Mouse (Mus musculus) forebrain, embryonic 16.5 days (tissue): Measurements from ENCODE around the gene Adgrg3. TPM values are rescaled to one million over a fixed set of nuclear protein-coding genes. Genes with fewer than 3 reads are reported as not detected.

ENCODE experiments used
- ATAC-seq: fragments of 200-750 bp; cut with Nextera tagmentation; 2 replicates; pipeline ENCODE4 v1.8.0; 2017; ENCODE audit warnings: mild to moderate bottlenecking, moderate library complexity
- H3K27ac ChIP-seq: fragments of 300-500 bp; sonication (generic); 2 replicates; pipeline ENCODE4 v1.5.1; 2014; ENCODE audit warnings: low read length, control low read depth
- H3K27me3 ChIP-seq: fragments of 300-500 bp; sonication (generic); replicated peaks from 2 replicates; pipeline ENCODE4 v1.6.1; 2014; ENCODE audit warnings: low read length; ENCODE audit not compliant: control insufficient read depth, insufficient read depth
- H3K36me3 ChIP-seq: fragments of 300-500 bp; sonication (generic); 2 replicates; pipeline ENCODE4 v1.6.1; 2014; ENCODE audit not compliant: control insufficient read depth, insufficient read depth
- H3K4me1 ChIP-seq: fragments of 300-500 bp; sonication (generic); replicated peaks from 2 replicates; pipeline ENCODE4 v1.6.1; 2014; ENCODE audit warnings: low read length; ENCODE audit not compliant: control insufficient read depth, insufficient read depth
- H3K4me2 ChIP-seq: fragments of 300-500 bp; sonication (generic); 2 replicates; pipeline ENCODE4 v1.6.1; 2014; ENCODE audit warnings: mild to moderate bottlenecking, low read length, control low read depth
- H3K4me3 ChIP-seq: fragments of 300-500 bp; sonication (generic); replicated peaks from 2 replicates; pipeline ENCODE4 v1.5.1; 2014; ENCODE audit warnings: mild to moderate bottlenecking, low read length, control low read depth
- H3K9ac ChIP-seq: fragments of 300-500 bp; sonication (generic); replicated peaks from 2 replicates; pipeline ENCODE4 v1.6.1; 2014; ENCODE audit warnings: low read depth, low read length, control low read depth
- H3K9me3 ChIP-seq: fragments of 300-500 bp; sonication (generic); 2 replicates; pipeline ENCODE4 v1.6.1; 2016; ENCODE audit warnings: low read length; ENCODE audit not compliant: control insufficient read depth
- WGBS: fragments of 180-500 bp; shearing (Covaris S2); extraction: QIAGEN DNeasy Blood & Tissue Kit; methylation state at CpG from one replicate; pipeline ENCODE4 v1.1.7; 2014; 5-methylcytosine and 5-hydroxymethylcytosine counted together
- polyA plus RNA-seq: library from polyadenylated mRNA; unstranded; fragments of >200 nt; fragmentation: Nextera tagmentation; extraction: Ambion mirVana; gene quantifications from 2 replicates; pipeline ENCODE4 v1.2.1, GENCODE M21; 2015

The Adgrg3 gene
- polyA plus RNA-seq, 1 experiment from 2014 or later, result 1.1 TPM

- ATAC-seq, result no peak
- no peaks in the 10 kb centered on the region for H3K36me3 ChIP-seq
- H3K9ac ChIP-seq, result no peak overlapping the region
- 83% methylated on average over 5 of the region's 5 CpGs for WGBS
- H3K4me2 ChIP-seq, result no peak overlapping the region
- H3K27ac ChIP-seq, result no peak overlapping the region
- H3K9me3 ChIP-seq, result no peaks in the 10 kb centered on the region
- no peaks in the 10 kb centered on the region for H3K4me1 ChIP-seq
- H3K27me3 ChIP-seq, result no peaks in the 10 kb centered on the region
- H3K4me3 ChIP-seq, result no peak overlapping the region
These were observed 38.9 kb downstream of the Adgrg3 start for GRCm38 (mm10) chr8:95056414-95056813.

- WGBS, result 84% methylated on average over 6 of the region's 6 CpGs
- H3K36me3 ChIP-seq, result no peaks in the 10 kb centered on the region
- no peak overlapping the region for H3K27ac ChIP-seq
- no peak overlapping the region for H3K4me3 ChIP-seq
- no peaks in the 10 kb centered on the region for H3K4me1 ChIP-seq
- no peaks in the 10 kb centered on the region for H3K9me3 ChIP-seq
- H3K9ac ChIP-seq, result no peak overlapping the region
- H3K27me3 ChIP-seq, result no peaks in the 10 kb centered on the region
- H3K4me2 ChIP-seq, result no peak overlapping the region
- ATAC-seq, result no peak
These were observed 41.2 kb downstream of the Adgrg3 start for GRCm38 (mm10) chr8:95058661-95059060.

- no peaks in the 10 kb centered on the region for H3K4me1 ChIP-seq
- H3K9me3 ChIP-seq, result no peaks in the 10 kb centered on the region
- no peak for ATAC-seq
- H3K9ac ChIP-seq, result no peak overlapping the region
- H3K27ac ChIP-seq, result no peak overlapping the region
- 73% methylated on average over 6 of the region's 6 CpGs for WGBS
- no peaks in the 10 kb centered on the region for H3K36me3 ChIP-seq
- no peak overlapping the region for H3K4me3 ChIP-seq
- H3K27me3 ChIP-seq, result no peaks in the 10 kb centered on the region
- H3K4me2 ChIP-seq, result no peak overlapping the region
These were observed 42.5 kb downstream of the Adgrg3 start for GRCm38 (mm10) chr8:95059812-95060533.

- no peaks in the 10 kb centered on the region for H3K9me3 ChIP-seq
- H3K9ac ChIP-seq, result no peak overlapping the region
- WGBS, result 67% methylated on average over 2 of the region's 2 CpGs
- no peaks in the 10 kb centered on the region for H3K27me3 ChIP-seq
- no peak overlapping the region for H3K4me3 ChIP-seq
- H3K27ac ChIP-seq, result no peak overlapping the region
- no peak for ATAC-seq
- no peak overlapping the region for H3K4me2 ChIP-seq
- no peaks in the 10 kb centered on the region for H3K36me3 ChIP-seq
- H3K4me1 ChIP-seq, result no peaks in the 10 kb centered on the region
These were observed 47.0 kb downstream of the Adgrg3 start for GRCm38 (mm10) chr8:95064531-95064930.

GRCm38 (mm10) chr8:95067582-95067981 is 50.1 kb downstream of the Adgrg3 start:
- Histone ChIP-seq H3K4me2 (no peak overlapping the region), H3K27ac (no peak overlapping the region), H3K27me3 (no peaks in the 10 kb centered on the region), H3K9ac (no peak overlapping the region), H3K36me3 (no peaks in the 10 kb centered on the region), H3K4me3 (no peak overlapping the region), H3K4me1 (no peaks in the 10 kb centered on the region), H3K9me3 (no peaks in the 10 kb centered on the region)
- WGBS, result 40% methylated on average over 3 of the region's 3 CpGs
- ATAC-seq, result no peak

- Histone ChIP-seq H3K4me3 (no peak overlapping the region), H3K4me1 (no peaks in the 10 kb centered on the region; the same call in 1 of the 2 replicates), H3K9ac (no peak overlapping the region), H3K27me3 (0 out of 2 replicates have a peak, but pooled peaks cover 3% of the 10 kb centered on the region), H3K27ac (no peak overlapping the region), H3K4me2 (no peak overlapping the region), H3K36me3 (no peaks in the 10 kb centered on the region), H3K9me3 (no peaks in the 10 kb centered on the region)
- no peak for ATAC-seq
- 74% methylated on average over 3 of the region's 3 CpGs for WGBS
These were observed 58.0 kb downstream of the Adgrg3 start for GRCm38 (mm10) chr8:95075504-95075903.

GRCm38 (mm10) chr8:95076151-95076550 is 58.7 kb downstream of the Adgrg3 start:
- Histone ChIP-seq H3K9me3 (no peaks in the 10 kb centered on the region), H3K4me3 (no peak overlapping the region), H3K27me3 (0 out of 2 replicates have a peak, but pooled peaks cover 3% of the 10 kb centered on the region), H3K27ac (no peak overlapping the region), H3K4me1 (no peaks in the 10 kb centered on the region; the same call in 1 of the 2 replicates), H3K4me2 (no peak overlapping the region), H3K9ac (no peak overlapping the region), H3K36me3 (no peaks in the 10 kb centered on the region)
- ATAC-seq, result no peak
- 84% methylated on average over 17 of the region's 17 CpGs for WGBS

GRCm38 (mm10) chr8:95078055-95078454 is 60.6 kb downstream of the Adgrg3 start:
- H3K27ac ChIP-seq, result no peak overlapping the region
- H3K27me3 ChIP-seq, result 0 out of 2 replicates have a peak, but pooled peaks cover 3% of the 10 kb centered on the region
- peaks cover 13% of the 10 kb centered on the region for H3K4me1 ChIP-seq
- no peaks in the 10 kb centered on the region for H3K9me3 ChIP-seq
- ATAC-seq, result no peak
- H3K9ac ChIP-seq, result no peak overlapping the region
- H3K4me2 ChIP-seq, result no peak overlapping the region
- no peaks in the 10 kb centered on the region for H3K36me3 ChIP-seq
- WGBS, result 80% methylated on average over 3 of the region's 3 CpGs
- H3K4me3 ChIP-seq, result no peak overlapping the region

GRCm38 (mm10) chr8:95079305-95079704 is 61.8 kb downstream of the Adgrg3 start:
- no peak overlapping the region for H3K27ac ChIP-seq
- peaks cover 13% of the 10 kb centered on the region for H3K4me1 ChIP-seq
- 85% methylated on average over 4 of the region's 4 CpGs for WGBS
- H3K4me2 ChIP-seq, result no peak overlapping the region
- no peak overlapping the region for H3K4me3 ChIP-seq
- ATAC-seq, result no peak
- no peak overlapping the region for H3K9ac ChIP-seq
- H3K9me3 ChIP-seq, result no peaks in the 10 kb centered on the region
- no peaks in the 10 kb centered on the region for H3K36me3 ChIP-seq
- H3K27me3 ChIP-seq, result 0 out of 2 replicates have a peak, but pooled peaks cover 3% of the 10 kb centered on the region
